Mouse (Mus musculus) lung, postnatal 25 days (tissue): ENCODE results near the gene Fsip1.
A peak's percentile ranks its signal among the peaks of the same experiment; 100 is the strongest.

Experiments used
- DNase-seq: peaks from one replicate; pipeline ENCODE4 v3.0.0; 2022; ENCODE audit warnings: low spot score

Gene Fsip1

GRCm38 (mm10) chr2:118124437-118124836 lies 132.3 kb downstream of the Fsip1 start:
- no peak for DNase-seq

- no peak for DNase-seq
Measured at GRCm38 (mm10) chr2:118123743-118124142, 133.0 kb downstream of the Fsip1 start.

- no peak for DNase-seq
Measured at GRCm38 (mm10) chr2:118122291-118122690, 134.5 kb downstream of the Fsip1 start.

- DNase-seq = no peak
Measured at GRCm38 (mm10) chr2:118120751-118121150, 136.0 kb downstream of the Fsip1 start.

- no peak for DNase-seq
Measured at GRCm38 (mm10) chr2:118120095-118120494, 136.7 kb downstream of the Fsip1 start.

- DNase-seq = no peak
Measured at GRCm38 (mm10) chr2:118119684-118120083, 137.1 kb downstream of the Fsip1 start.

- DNase-seq = no peak
Measured at GRCm38 (mm10) chr2:118118515-118118914, 138.3 kb downstream of the Fsip1 start.

GRCm38 (mm10) chr2:118118045-118118444 lies 138.7 kb downstream of the Fsip1 start:
- DNase-seq = no peak

- no peak for DNase-seq
Measured at GRCm38 (mm10) chr2:118117401-118117800, 139.4 kb downstream of the Fsip1 start.

- DNase-seq = no peak
Measured at GRCm38 (mm10) chr2:118116754-118117290, 139.9 kb downstream of the Fsip1 start.

- DNase-seq = no peak
Measured at GRCm38 (mm10) chr2:118116180-118116579, 140.6 kb downstream of the Fsip1 start.

- no peak for DNase-seq
Measured at GRCm38 (mm10) chr2:118115647-118116046, 141.1 kb downstream of the Fsip1 start.

GRCm38 (mm10) chr2:118114671-118115070 lies 142.1 kb downstream of the Fsip1 start:
- DNase-seq = no peak

- DNase-seq = peak; percentile 24
Measured at GRCm38 (mm10) chr2:118113808-118114524, 142.8 kb downstream of the Fsip1 start.

- no peak for DNase-seq
Measured at GRCm38 (mm10) chr2:118112846-118113479, 143.8 kb downstream of the Fsip1 start.

GRCm38 (mm10) chr2:118112438-118112837 lies 144.3 kb downstream of the Fsip1 start:
- DNase-seq = no peak

- peak; percentile 78 for DNase-seq
Measured at GRCm38 (mm10) chr2:118111488-118112131, 145.2 kb downstream of the Fsip1 start, which contains the start of gene Thbs1. Gene Thbs1 (plus strand): TSS chr2:118111876.

- DNase-seq = peak; percentile 90
Measured at GRCm38 (mm10) chr2:118111116-118111487, 145.7 kb downstream of the Fsip1 start.

GRCm38 (mm10) chr2:118110225-118110915 lies 146.4 kb downstream of the Fsip1 start:
- DNase-seq = peak; percentile 77

- DNase-seq = no peak
Measured at GRCm38 (mm10) chr2:118102169-118102568, 154.6 kb downstream of the Fsip1 start.

- DNase-seq = no peak
Measured at GRCm38 (mm10) chr2:118099104-118099503, 157.7 kb downstream of the Fsip1 start.

GRCm38 (mm10) chr2:118091226-118091625 lies 165.5 kb downstream of the Fsip1 start:
- DNase-seq = no peak
